Mouse (Mus musculus) thymus, postnatal 0 days (tissue): ENCODE results near the gene Rrp1b. TPM values are rescaled to one million over a fixed set of nuclear protein-coding genes. Genes with fewer than 3 reads are reported as not detected.

Experiments used
- polyA plus RNA-seq: library from polyadenylated mRNA; unstranded; fragments of >200 nt; fragmentation: Nextera tagmentation; extraction: Ambion mirVana; gene quantifications from 2 replicates; pipeline ENCODE4 v1.2.1, GENCODE M21; 2015

The Rrp1b gene
- polyA plus RNA-seq, 1 experiment from 2014 or later: 59.8 TPM

Other genes with a start within 250 kb of the Rrp1b start
- gene Sik1, start 180.3 kb upstream of the Rrp1b start, polyA plus RNA-seq: 12.4 and 14.2 TPM in 2 replicates
- gene Hsf2bp, start 249 bp downstream of the Rrp1b start, polyA plus RNA-seq: 0.29 and 0.69 TPM in 2 replicates
- 10.6 and 12.6 TPM in 2 replicates for gene Notch3, start 130.8 kb downstream of the Rrp1b start, polyA plus RNA-seq
- 0.62 and 0.68 TPM in 2 replicates for gene Ephx3, start 153.4 kb downstream of the Rrp1b start, polyA plus RNA-seq
- 53.3 and 60.7 TPM in 2 replicates for gene Brd4, start 248.6 kb downstream of the Rrp1b start, polyA plus RNA-seq